Mouse (Mus musculus): ENCODE measurements around the gene Ppp1r13l. TPM values are rescaled to one million over a fixed set of nuclear protein-coding genes. Genes with fewer than 3 reads are reported as not detected.

Ppp1r13l gene
- polyA plus RNA-seq, 1 experiment from 2014 or later: 3.0 TPM

DNA sequence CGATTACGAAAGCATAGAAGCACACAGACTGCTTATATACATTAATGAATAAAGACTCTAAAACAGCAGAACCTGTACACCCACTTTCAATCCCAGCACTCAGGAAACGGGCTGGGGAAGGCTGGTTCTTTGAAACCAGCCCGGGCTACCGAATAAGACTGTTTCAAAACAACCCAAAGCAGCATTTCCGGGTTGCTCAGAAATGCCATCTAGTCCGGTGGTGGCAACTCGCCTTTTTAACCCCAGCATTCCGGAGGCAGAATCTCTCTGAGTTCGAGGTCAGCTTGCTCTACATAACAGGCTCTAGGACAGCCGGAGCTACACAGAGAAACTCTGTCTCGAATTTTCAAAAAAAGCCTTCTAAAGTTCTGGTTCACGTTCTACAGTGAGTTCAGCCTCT is 915 bp upstream of the Ppp1r13l start:
- peak overlapping the region; percentile 99 for H3K4me2 ChIP-seq (ENCODE audit: low read length)
- no peaks in the 10 kb centered on the region for H3K9me3 ChIP-seq (replicated peaks; ENCODE audit: low read length)
- H3K27ac ChIP-seq: no peak overlapping the region
- WGBS: 13% methylated on average over 13 of the region's 13 CpGs
- H3K36me3 ChIP-seq (ENCODE audit: insufficient read depth, low read length): 0 out of 2 replicates have a peak, but pooled peaks cover 6% of the 10 kb centered on the region
- H3K4me1 ChIP-seq (replicated peaks; ENCODE audit: insufficient read depth, low read length): 0 out of 2 replicates have a peak, but pooled peaks cover 17% of the 10 kb centered on the region
- TF ChIP-seq CTCF (IDR thresholded peaks at IDR 0.05; ENCODE audit: low read depth): no peak
- H3K27me3 ChIP-seq (ENCODE audit: insufficient read depth, low read length): no peaks in the 10 kb centered on the region
- peak overlapping the region; percentile 75 for H3K9ac ChIP-seq (ENCODE audit: low read depth, low read length)
- DNase-seq (ENCODE audit: low spot score): no peak
- H3K4me3 ChIP-seq (replicated peaks; ENCODE audit: low read depth, low read length): peak overlapping the region; percentile 74
- ATAC-seq (replicated peaks; ENCODE audit: low FRiP score, low read depth): no peak

DNA sequence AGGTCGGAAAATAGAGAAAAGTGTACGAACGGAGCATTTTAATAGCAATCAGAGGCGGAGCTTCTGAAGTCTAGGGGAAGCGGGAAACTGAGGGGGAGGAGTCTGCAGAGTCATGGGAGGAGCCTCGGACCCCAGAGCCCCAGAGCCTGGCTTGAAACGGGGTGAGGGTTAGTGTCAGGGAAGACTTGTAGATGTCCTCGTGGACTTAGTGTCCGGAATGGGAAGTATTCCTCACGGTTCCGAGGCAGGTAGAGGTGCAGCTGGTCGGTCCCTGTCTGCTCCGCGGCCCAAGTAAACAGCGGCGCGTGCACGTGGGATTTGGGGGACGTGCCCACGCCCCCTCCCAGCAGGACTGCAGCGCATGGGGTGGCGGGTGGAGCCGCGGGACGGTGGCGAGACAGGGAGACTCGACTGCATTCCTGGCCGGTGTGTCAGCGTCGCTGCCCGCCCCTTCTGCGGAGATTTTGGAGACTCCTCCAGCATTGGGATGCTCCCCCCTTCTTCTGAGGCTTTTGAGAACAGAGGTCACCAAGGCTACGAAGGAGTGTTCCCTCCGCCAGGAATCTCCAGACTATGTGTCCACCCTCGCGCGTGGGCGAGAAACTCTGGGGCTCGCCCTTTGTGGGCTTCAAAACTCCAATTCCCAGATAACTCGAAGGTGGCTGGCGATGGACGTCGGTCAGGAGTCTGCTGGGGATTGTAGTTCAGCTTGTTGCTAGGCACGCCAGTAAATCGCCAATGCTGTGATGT is 518 bp downstream of the Ppp1r13l start:
- Histone ChIP-seq H3K4me2 (ENCODE audit: low read length) (peak overlapping the region; percentile 99), H3K36me3 (ENCODE audit: insufficient read depth, low read length) (0 out of 2 replicates have a peak, but pooled peaks cover 2% of the 10 kb centered on the region), H3K4me3 (replicated peaks; ENCODE audit: low read depth, low read length) (peak overlapping the region; percentile 74), H3K4me1 (replicated peaks; ENCODE audit: insufficient read depth, low read length) (0 out of 2 replicates have a peak, but pooled peaks cover 17% of the 10 kb centered on the region), H3K27me3 (ENCODE audit: insufficient read depth, low read length) (no peaks in the 10 kb centered on the region), H3K27ac (peak overlapping the region; percentile 36; the same call in 1 of the 2 replicates), H3K9ac (ENCODE audit: low read depth, low read length) (peak overlapping the region; percentile 75; the same call in 1 of the 2 replicates), H3K9me3 (replicated peaks; ENCODE audit: low read length) (no peaks in the 10 kb centered on the region)
- ATAC-seq (replicated peaks; ENCODE audit: low FRiP score, low read depth): peak; percentile 64
- WGBS: under 1% methylated on average over 45 of the region's 45 CpGs
- no peak for TF ChIP-seq CTCF (IDR thresholded peaks at IDR 0.05; ENCODE audit: low read depth)
- DNase-seq (ENCODE audit: low spot score): peak; percentile 91

GRCm38 (mm10) chr7:19360944-19361343 is 1.4 kb downstream of the Ppp1r13l start:
- no peak for TF ChIP-seq CTCF (IDR thresholded peaks at IDR 0.05; ENCODE audit: low read depth)
- Histone ChIP-seq H3K4me1 (replicated peaks; ENCODE audit: insufficient read depth, low read length) (0 out of 2 replicates have a peak, but pooled peaks cover 17% of the 10 kb centered on the region), H3K9me3 (replicated peaks; ENCODE audit: low read length) (no peaks in the 10 kb centered on the region), H3K9ac (ENCODE audit: low read depth, low read length) (peak overlapping the region; percentile 39; the same call in 1 of the 2 replicates), H3K36me3 (ENCODE audit: insufficient read depth, low read length) (no peaks in the 10 kb centered on the region), H3K4me3 (replicated peaks; ENCODE audit: low read depth, low read length) (peak overlapping the region; percentile 74), H3K27ac (peak overlapping the region; percentile 39; the same call in 1 of the 2 replicates), H3K4me2 (ENCODE audit: low read length) (peak overlapping the region; percentile 99), H3K27me3 (ENCODE audit: insufficient read depth, low read length) (no peaks in the 10 kb centered on the region)
- ATAC-seq (replicated peaks; ENCODE audit: low FRiP score, low read depth) (peak; percentile 70), DNase-seq (ENCODE audit: low spot score) (peak; percentile 94)
- 0% methylated on average over 27 of the region's 27 CpGs for WGBS

DNA sequence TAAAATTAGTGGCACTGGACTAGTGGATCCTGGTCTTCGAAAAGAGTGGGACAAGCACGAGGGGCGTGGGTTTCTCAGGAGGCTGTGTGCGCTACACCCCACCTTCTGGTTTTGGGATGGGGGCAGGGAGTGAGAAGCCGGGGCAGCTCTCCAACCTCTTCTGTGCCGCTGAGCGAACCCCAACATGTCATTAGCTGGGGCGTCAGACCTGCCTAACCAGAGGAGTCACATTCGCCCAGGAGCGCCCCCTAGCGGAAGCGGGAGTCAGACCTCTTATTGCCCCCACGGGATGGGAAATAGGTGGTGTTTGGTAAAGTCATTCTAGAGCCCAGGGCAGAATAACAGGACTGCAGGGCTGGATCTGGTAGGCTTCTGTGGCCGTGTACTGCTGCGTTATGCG is 2.2 kb downstream of the Ppp1r13l start:
- Histone ChIP-seq H3K36me3 (ENCODE audit: insufficient read depth, low read length) (no peaks in the 10 kb centered on the region), H3K27ac (no peak overlapping the region), H3K4me2 (ENCODE audit: low read length) (peak overlapping the region; percentile 99), H3K27me3 (ENCODE audit: insufficient read depth, low read length) (no peaks in the 10 kb centered on the region), H3K9me3 (replicated peaks; ENCODE audit: low read length) (no peaks in the 10 kb centered on the region), H3K4me3 (replicated peaks; ENCODE audit: low read depth, low read length) (peak overlapping the region; percentile 74), H3K4me1 (replicated peaks; ENCODE audit: insufficient read depth, low read length) (0 out of 2 replicates have a peak, but pooled peaks cover 17% of the 10 kb centered on the region), H3K9ac (ENCODE audit: low read depth, low read length) (peak overlapping the region; percentile 39; the same call in 1 of the 2 replicates)
- DNase-seq (ENCODE audit: low spot score): peak; percentile 52
- peak; percentile 76 for TF ChIP-seq CTCF (IDR thresholded peaks at IDR 0.05; ENCODE audit: low read depth)
- ATAC-seq (replicated peaks; ENCODE audit: low FRiP score, low read depth): no peak
- WGBS: 10% methylated on average over 16 of the region's 16 CpGs

DNA sequence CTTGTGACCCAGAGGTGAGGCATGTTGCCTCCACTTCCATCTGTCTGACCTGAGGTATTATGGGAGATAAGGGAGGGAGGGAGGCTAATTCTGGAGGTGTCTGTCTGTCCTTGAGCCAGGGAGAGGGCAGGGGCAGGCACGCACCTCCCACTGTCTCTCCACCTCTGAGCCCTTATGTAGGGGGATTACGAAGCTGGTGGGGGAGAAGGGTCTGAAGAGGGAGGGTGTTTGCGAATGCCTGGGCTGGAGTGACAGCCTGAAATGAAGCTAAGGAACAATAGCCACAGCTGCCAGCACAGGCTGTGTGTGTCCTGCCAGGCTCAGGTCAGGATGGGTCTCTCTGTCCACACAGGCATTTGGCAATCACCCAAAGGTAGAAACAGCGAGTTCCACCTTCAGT is 2.7 kb downstream of the Ppp1r13l start:
- Histone ChIP-seq H3K4me2 (ENCODE audit: low read length) (no peak overlapping the region), H3K4me3 (replicated peaks; ENCODE audit: low read depth, low read length) (no peak overlapping the region), H3K4me1 (replicated peaks; ENCODE audit: insufficient read depth, low read length) (0 out of 2 replicates have a peak, but pooled peaks cover 17% of the 10 kb centered on the region), H3K9me3 (replicated peaks; ENCODE audit: low read length) (no peaks in the 10 kb centered on the region), H3K9ac (ENCODE audit: low read depth, low read length) (no peak overlapping the region), H3K27me3 (ENCODE audit: insufficient read depth, low read length) (no peaks in the 10 kb centered on the region), H3K27ac (no peak overlapping the region), H3K36me3 (ENCODE audit: insufficient read depth, low read length) (no peaks in the 10 kb centered on the region)
- 58% methylated on average over 4 of the region's 4 CpGs for WGBS
- no peak for ATAC-seq (replicated peaks; ENCODE audit: low FRiP score, low read depth)
- no peak for TF ChIP-seq CTCF (IDR thresholded peaks at IDR 0.05; ENCODE audit: low read depth)
- DNase-seq (ENCODE audit: low spot score): no peak

DNA sequence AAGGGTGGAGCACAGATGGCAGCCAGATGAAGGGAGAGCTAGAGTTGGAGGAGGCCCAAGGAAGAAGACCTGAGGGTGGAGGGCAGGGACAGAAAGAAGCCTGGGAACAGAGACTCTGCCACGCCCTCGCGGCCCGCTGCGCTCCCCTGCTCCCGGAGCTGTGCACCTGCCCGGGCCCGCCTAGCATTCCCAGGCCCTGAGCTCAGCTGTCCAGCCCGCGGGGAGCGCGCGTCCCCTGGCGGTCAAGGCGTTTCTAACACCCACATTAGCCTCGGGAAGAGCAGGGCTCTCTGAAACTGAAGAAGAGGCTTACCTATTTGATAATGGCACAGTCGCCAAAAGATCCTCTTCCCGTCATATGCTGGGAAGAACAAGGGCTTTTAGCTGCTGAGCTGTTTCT is 4.3 kb downstream of the Ppp1r13l start:
- peak; percentile 42 for ATAC-seq (replicated peaks; ENCODE audit: low FRiP score, low read depth)

More for the DNA sequence above, 4.3 kb downstream of the Ppp1r13l start:
- TF ChIP-seq CTCF (IDR thresholded peaks at IDR 0.05; ENCODE audit: low read depth): peak; percentile 93
- H3K9ac ChIP-seq (ENCODE audit: low read depth, low read length): no peak overlapping the region
- H3K27me3 ChIP-seq (ENCODE audit: insufficient read depth, low read length): no peaks in the 10 kb centered on the region
- no peak overlapping the region; the same call in 1 of the 2 replicates for H3K4me2 ChIP-seq (ENCODE audit: low read length)
- H3K4me1 ChIP-seq (replicated peaks; ENCODE audit: insufficient read depth, low read length): 0 out of 2 replicates have a peak, but pooled peaks cover 11% of the 10 kb centered on the region
- WGBS: 2% methylated on average over 18 of the region's 18 CpGs
- H3K9me3 ChIP-seq (replicated peaks; ENCODE audit: low read length): no peaks in the 10 kb centered on the region
- peak; percentile 76 for DNase-seq (ENCODE audit: low spot score)
- H3K27ac ChIP-seq: no peak overlapping the region
- H3K36me3 ChIP-seq (ENCODE audit: insufficient read depth, low read length): no peaks in the 10 kb centered on the region
- no peak overlapping the region for H3K4me3 ChIP-seq (replicated peaks; ENCODE audit: low read depth, low read length)

All from kidney, postnatal 0 days (tissue).